Mouse (Mus musculus) forebrain, embryonic 13.5 days (tissue): ENCODE measurements around the gene Espnl. TPM values are rescaled to one million over a fixed set of nuclear protein-coding genes. Genes with fewer than 3 reads are reported as not detected.

Experiments used
- polyA plus RNA-seq: library from polyadenylated mRNA; unstranded; fragments of >200 nt; fragmentation: Nextera tagmentation; extraction: Ambion mirVana; gene quantifications from 2 replicates; pipeline ENCODE4 v1.2.1, GENCODE M21; 2015

Espnl gene
- polyA plus RNA-seq, 1 experiment from 2014 or later = not detected

Other genes with a start within 250 kb of the Espnl start
- 0.11 and 0.12 TPM in 2 replicates for gene Rbm44, start 177.0 kb upstream of the Espnl start, polyA plus RNA-seq
- gene Ramp1, start 142.3 kb upstream of the Espnl start, polyA plus RNA-seq = 0.31 and 0.59 TPM in 2 replicates
- 81.3 and 82.6 TPM in 2 replicates for gene Ube2f, start 71.8 kb upstream of the Espnl start, polyA plus RNA-seq
- 10.0 and 10.9 TPM in 2 replicates for gene Scly, start 23.7 kb upstream of the Espnl start, polyA plus RNA-seq
- gene Klhl30, start 28.9 kb downstream of the Espnl start, polyA plus RNA-seq = 0.05 TPM in 1 of 2 replicates, not detected in the other
- gene Erfe, start 44.4 kb downstream of the Espnl start, polyA plus RNA-seq = 0.54 and 0.67 TPM in 2 replicates
- 162 and 181 TPM in 2 replicates for gene Ilkap, start 76.7 kb downstream of the Espnl start, polyA plus RNA-seq
- gene Hes6, start 92.0 kb downstream of the Espnl start, polyA plus RNA-seq = 314 and 322 TPM in 2 replicates
- gene Per2, start 137.2 kb downstream of the Espnl start, polyA plus RNA-seq = 2.6 and 3.8 TPM in 2 replicates
- 9.9 and 11.2 TPM in 2 replicates for gene Traf3ip1, start 172.6 kb downstream of the Espnl start, polyA plus RNA-seq
- gene Asb1, start 218.5 kb downstream of the Espnl start, polyA plus RNA-seq = 11.0 and 12.0 TPM in 2 replicates